Mouse (Mus musculus) testis, adult 2 months (tissue): Measurements from ENCODE around the gene Egln2.

ENCODE experiments used
- CTCF ChIP-seq: fragments of 200-500 bp; IDR thresholded peaks from 2 replicates; pipeline ENCODE4 v1.5.1; 2012; ENCODE audit warnings: low read depth, mild to moderate bottlenecking, inconsistent platforms, low read length, moderate library complexity; ENCODE audit not compliant: control insufficient read depth, insufficient read depth, insufficient replicate concordance
- POLR2A ChIP-seq: fragments of 200-500 bp; IDR thresholded peaks from 2 replicates; pipeline ENCODE4 v1.6.1; 2012; ENCODE audit warnings: low read depth, mild to moderate bottlenecking, inconsistent platforms, low read length, moderate library complexity; ENCODE audit not compliant: control insufficient read depth

DNA sequence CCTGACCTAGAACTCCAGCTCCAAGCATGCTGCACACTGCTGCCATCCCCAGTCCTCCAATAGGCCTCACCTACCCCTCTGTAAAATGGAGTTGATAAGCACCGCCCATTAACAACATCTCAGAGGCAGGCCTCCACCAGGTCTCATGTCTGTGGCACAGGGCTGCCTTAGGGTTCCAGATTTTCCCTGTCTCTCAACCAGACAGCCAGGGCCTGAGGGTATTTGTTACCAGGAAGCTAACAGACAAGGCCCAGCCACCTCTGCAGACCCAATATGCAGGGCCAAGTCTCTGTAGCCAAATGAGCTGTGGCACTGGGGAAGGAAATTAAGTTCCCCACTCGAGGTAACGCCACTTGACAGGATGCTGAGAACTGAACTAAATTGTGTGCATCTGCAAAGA, 5.7 kb downstream of the Egln2 start:
- TF ChIP-seq CTCF, result no peak
- TF ChIP-seq POLR2A, result no peak
